Mouse (Mus musculus): ENCODE measurements at regions not wholly inside any gene's neighbourhood (a gene's known extent, or its start where the extent isn't known, plus 50 kb on each side); places are given as distances from the start of the nearest gene placed in this dataset.

DNA sequence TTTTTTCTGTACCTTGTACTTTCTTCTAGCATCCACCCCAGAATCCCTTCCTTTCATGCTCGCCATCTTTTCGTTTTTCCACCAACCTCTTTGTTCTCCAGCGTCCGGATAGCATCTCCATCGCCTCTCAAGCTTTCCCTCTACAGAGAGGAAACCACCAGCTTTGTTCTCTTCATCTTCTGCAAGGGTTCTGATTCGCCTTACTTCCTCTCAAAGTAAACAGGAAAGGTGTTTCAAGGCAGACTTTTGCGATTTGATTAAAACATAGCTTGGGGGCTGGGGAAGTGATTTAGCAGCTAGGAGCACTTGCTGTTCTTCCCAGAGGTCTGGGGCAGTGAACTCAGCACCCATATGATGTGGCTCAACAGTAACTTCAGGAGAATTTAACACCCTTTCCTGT lies 71.4 kb downstream of the Emp1 start:
- ATAC-seq (replicated peaks; ENCODE audit: poor library complexity, severe bottlenecking): no peak

DNA sequence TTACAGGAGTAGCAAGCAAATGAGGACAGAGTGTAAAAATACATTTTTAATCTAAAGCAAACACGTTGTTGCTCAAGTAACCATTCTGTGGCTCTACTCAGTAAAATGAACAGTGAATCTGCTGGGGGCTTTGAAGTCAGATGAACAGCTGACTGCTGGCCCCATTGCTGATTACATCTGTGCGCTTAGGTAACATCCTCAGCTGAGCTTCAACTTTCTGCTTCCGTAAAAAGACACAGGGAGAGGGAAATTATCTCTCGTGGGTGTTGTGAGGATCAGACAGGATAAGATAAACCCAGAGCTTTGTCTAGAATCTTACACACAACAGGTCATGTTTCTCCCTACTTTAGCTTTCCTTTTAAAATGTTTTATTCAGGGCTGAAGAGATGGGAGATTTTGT lies 74.0 kb downstream of the Emp1 start:
- ATAC-seq (replicated peaks; ENCODE audit: poor library complexity, severe bottlenecking): no peak

DNA sequence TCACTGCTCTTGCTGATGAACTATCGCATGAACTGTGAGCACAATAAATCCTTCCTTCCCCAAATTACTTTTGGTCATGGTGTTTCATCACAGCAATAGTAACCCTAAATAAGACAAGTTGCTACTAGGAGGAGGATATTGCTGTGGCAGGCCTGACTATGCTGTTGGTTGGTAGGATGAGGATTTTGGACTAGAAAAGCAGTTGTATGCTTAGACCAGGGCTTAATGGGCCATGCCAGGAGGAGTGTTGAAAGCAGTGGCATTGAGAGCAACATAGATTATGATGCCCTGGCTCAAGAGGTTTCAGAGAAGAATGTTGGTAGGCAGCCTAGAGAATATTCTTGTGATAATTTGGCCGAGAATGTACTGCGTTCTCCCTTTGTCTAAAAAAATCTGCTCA lies 75.9 kb downstream of the Emp1 start:
- ATAC-seq (replicated peaks; ENCODE audit: poor library complexity, severe bottlenecking): no peak

DNA sequence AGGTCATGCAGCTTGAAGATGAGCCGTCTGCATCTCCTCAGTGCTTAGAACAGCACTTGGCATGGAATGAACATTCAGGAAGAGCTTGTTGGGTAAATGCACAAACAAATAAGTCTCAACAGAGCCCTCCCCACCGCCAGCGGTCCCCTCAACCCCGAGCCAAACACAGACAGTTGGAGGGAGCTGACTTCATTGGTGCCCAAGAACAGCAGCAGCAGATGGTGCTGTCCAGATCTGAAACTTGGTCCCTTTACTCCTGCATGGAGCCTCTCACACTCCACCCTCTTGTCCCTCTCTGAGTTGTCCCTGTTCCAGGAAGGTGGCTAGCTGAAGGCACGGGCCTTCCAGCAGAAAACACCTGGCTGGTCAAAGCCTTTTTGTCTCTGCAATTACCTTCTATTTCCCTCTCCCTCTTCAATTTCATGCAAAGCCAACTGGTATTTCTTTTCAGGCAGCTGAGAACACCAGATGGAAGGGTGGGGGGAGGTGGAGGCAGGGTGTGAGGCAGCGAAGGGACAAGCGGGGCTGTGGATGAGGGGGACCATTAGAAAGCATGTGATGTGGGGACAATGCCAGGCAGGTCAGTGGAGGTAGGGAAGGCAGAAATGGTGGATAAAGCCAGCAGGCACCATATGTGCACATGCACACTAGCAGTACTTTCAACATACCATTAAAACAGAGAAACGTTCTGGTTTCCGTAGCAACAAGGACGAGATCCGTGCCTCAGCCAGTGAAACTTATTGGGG lies 79.0 kb downstream of the Emp1 start:
- ATAC-seq (replicated peaks; ENCODE audit: poor library complexity, severe bottlenecking): no peak

DNA sequence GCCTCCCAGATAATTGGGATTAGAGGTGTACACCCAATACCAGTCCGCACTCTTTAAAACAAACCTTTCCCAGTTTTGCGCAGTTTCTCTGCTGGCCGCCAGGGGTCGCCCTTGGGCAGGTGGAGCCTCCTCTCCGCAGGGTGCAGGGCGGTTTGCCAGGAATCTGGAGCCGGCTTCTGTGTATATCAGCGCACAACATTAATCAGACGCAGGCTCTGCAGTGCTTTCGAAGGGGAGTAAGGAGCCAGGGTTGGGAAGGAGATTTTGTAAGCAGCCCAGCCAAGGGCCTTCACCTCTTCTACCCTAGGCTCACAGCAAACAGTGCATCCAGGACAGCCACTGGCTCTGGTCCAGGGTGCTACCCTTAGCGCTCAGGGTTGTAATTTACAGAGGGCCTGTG lies 82.3 kb downstream of the Emp1 start:
- peak; percentile 93 for ATAC-seq (replicated peaks; ENCODE audit: poor library complexity, severe bottlenecking)

DNA sequence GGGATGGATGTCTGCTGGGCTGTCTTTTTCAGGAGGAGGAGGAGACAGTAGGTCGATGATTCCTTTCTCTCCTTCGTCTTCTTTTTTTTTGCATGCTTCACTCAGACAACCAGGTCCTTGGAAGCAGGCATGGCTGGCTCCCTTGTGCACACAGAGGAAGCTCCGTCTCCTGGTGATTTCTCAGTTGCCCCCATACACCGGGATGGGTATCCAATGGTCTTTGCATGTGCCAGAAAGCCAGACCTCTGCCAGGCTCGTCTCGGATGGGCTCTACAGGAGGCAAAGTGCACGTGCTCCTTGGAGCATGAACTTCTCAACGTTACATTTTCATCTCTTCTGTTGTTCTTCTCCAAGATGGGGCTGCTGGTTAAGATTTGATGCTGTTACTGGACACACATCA lies 82.7 kb downstream of the Emp1 start:
- ATAC-seq (replicated peaks; ENCODE audit: poor library complexity, severe bottlenecking): 0 out of 2 replicates have a peak, but pooled peaks have one; percentile 8

DNA sequence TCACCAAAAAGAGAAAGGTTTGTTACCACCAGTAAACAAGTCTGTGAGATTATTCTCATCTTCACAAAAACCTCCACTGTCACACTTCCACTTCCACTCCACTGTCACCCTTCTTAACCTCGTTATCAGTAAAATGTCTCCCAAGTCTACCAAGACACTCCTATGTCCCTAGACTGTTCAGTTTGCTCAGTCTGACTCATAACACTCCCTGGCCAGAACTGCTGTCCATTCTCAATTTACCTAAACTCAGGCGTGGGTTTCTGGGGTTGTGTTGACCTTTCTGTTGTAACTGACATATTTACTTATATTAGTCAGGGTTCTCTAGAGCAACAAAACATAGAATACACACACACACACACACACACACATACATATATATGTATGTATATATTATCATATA lies 85.5 kb downstream of the Emp1 start:
- ATAC-seq (replicated peaks; ENCODE audit: poor library complexity, severe bottlenecking): no peak

DNA sequence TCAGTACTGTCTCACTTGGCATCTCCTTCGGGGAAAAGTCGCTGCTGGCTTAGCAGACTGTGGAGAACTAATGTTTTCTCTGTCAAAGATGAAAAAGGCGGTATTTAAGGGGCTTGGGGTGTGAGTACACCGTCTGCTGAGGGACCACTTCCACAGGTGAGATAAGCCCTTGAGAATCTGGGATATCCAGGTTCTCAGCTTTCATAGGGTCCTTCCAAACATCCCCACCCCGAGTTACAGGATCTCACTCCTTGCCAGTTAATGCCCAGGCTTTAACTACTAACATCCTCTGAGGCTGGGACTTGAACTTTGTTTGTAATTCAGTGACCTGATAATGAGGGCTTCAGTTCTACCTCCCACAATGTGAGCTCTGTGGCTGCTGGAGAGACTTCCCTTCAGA lies 86.9 kb downstream of the Emp1 start:
- ATAC-seq (replicated peaks; ENCODE audit: poor library complexity, severe bottlenecking): no peak

DNA sequence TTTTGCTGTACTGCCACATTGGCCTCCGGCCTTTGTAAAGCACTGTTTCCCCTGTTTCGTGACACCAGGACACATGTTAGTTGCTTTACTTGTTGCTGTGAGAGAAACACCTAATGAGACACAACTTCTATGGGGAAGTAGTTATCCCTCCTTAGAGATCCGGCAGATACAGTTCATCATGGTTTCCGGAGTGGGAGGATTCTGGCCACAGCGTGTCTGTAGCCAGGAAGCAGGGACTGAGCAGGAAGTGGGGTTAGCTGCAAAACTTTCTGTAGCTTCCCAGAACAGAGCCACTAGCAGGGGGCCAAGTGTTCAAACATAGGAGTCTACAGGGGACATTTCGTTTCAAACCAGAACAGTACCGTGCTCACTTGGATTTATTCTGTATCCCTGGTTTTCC lies 88.2 kb downstream of the Emp1 start:
- ATAC-seq (replicated peaks; ENCODE audit: poor library complexity, severe bottlenecking): peak; percentile 99

DNA sequence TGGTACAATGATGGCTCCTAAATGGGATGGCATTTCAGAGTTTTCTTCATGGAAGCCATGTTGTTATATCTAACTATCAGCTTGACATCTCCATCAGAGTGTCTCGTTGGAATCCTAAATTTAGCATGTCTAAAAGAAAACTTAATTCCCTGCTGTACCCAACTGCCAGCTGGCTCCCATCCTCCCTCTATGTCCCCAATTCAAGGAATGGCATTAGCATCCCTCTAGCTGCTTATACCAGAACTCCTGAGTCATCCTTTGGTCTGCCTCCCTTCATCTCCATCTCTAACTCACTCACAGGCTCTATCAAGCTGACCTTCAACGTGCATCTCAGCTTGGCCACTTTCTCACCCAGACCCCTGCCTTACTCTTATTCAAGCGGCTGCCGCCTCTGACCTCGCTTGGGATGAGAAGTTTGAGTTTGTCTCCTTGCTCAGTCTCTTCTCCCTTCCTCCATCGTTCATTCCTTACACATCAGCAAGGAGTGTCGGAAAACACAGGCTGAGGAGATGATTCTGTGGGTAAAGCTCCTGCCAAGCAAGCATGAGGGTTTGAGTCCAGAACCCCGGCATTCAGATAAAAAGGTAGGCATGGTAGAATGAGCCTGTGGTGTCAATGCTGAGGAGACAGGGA lies 88.9 kb downstream of the Emp1 start:
- ATAC-seq (replicated peaks; ENCODE audit: poor library complexity, severe bottlenecking): no peak

DNA sequence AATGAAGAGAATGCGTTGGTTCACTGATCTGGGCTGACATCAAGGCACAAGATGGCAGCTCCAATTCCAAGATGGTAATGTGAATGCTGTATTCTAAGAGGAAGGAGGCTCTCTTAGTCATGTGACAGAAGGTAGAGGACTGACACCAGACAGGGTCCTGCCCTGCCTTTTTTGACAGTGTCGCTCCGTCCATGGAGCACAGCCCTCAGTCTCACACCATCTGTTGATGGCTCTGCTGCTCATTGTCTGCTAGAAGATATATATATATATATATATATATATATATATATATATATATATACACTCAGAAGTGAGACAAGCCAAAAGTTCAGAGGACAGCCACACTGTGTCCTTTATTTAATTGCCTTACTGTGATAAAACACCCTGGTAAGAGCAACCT lies 90.7 kb downstream of the Emp1 start:
- ATAC-seq (replicated peaks; ENCODE audit: poor library complexity, severe bottlenecking): no peak

DNA sequence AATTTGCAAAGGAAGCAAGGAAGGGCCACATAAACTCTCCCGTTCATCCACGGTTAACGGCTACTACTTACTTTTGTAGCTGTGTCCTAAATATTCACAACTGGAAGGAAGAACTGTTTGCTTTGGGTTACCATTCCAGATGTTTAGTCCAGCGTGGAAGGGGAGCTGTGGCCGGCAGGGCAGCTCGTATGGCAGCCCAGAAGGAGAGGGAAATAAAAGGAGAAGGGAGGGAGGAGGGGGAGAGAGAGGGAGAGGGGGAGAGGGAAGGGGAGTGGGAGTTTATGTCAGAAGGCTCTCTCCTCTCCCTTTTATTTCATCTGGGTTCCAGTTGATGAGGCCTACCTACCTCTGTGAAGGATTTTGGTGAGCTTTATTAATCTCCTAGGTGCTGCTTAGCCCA lies 110.2 kb downstream of the Emp1 start:
- no peak for ATAC-seq (replicated peaks; ENCODE audit: poor library complexity, severe bottlenecking)

DNA sequence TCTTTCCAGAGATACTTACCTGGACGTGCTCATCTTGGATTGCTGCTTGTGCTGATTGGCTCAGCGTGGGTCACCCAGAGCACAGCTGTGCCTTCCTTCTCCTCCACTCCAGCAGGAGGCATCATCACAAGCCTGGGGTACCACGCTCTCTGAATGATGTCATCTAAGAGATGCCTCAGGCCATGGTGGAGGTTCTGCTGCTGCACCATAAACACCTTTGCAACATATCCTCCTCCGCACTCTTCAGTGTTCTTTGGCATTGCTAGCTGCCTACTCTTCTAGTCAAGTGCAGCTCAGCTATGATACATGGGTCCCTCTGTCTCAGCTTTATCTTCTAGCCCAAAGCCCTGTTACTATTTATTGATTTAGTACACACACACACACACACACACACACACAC lies 110.8 kb downstream of the Emp1 start:
- no peak for ATAC-seq (replicated peaks; ENCODE audit: poor library complexity, severe bottlenecking)

DNA sequence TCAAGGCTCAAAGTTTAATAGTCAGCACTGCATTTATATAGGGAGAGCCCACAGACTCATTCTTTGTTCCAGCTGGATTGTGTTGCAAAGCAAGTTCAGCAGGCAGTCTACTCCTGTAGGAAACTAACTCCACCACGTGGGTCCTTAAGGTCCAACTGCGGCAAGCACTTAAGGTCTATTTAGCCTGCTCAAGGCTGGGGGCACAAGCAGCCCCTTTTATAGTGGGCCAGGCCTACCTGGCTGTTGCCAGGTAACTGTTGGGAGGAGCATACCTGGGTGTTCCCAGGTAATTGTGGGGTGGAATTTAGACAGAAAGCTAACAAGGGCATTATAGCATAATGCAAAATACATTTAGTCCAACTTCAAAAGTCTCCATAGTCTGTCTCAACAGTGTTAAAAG lies 126.5 kb downstream of the Emp1 start:
- ATAC-seq (replicated peaks; ENCODE audit: poor library complexity, severe bottlenecking): no peak

DNA sequence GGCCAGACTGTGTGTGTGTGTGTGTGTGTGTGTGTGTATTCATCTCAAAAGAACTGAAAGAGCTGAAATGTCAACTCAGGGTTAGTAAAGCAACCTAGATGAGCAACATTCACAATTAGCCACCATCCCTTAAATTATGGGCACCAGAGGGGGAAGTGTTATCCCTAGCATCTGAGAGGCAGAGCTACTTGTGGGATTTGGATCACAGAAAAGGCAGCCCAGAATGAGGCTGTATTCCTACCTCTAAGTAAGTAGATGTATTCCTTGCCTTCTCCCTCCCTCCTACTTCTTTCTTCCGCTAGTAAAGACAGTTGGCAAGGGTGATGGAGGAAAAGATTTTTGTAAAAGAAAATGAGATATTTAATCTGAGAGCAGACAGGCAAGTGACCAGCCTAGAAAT lies 131.6 kb downstream of the Emp1 start:
- ATAC-seq (replicated peaks; ENCODE audit: poor library complexity, severe bottlenecking): no peak

DNA sequence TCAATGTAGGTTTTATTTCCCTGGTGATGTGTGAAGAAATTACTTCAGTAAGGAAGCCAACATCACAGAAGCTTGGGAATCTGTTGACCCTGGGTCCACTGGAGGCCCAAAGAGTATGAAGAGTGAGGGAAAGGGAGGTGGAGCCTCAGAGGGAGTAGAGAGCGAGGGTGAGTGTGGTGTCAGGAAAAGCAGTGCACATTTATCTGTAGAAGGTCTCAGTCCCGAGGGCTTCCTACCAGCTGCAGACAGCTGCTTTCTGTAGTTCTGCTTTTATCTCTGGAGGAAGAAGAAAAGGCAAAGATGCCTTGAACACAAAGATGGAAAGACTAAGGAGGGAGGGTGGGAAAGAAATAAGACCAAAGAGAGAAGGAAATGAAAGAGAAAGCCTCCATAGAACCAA lies 133.5 kb downstream of the Emp1 start:
- no peak for ATAC-seq (replicated peaks; ENCODE audit: poor library complexity, severe bottlenecking)

DNA sequence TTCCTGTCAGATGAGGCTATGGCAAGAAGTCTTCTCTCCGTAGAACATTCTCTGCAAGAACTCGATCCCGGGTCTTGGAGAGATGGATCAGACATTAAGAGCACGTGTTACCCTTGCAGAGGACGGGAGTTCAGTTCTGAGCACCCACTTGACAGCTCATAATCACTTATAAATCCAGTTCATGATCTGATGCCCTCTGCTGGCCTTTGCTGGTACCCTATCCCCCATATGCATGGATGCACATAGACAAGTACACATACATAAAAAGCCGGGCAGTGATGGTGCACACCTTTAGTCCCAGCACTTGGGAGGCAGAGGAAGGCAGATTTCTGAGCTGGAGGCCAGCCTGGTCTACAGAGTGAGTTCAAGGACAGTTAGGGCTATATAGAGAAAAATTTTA lies 136.2 kb downstream of the Emp1 start:
- ATAC-seq (replicated peaks; ENCODE audit: poor library complexity, severe bottlenecking): peak; percentile 44; the same call in 1 of the 2 replicates

DNA sequence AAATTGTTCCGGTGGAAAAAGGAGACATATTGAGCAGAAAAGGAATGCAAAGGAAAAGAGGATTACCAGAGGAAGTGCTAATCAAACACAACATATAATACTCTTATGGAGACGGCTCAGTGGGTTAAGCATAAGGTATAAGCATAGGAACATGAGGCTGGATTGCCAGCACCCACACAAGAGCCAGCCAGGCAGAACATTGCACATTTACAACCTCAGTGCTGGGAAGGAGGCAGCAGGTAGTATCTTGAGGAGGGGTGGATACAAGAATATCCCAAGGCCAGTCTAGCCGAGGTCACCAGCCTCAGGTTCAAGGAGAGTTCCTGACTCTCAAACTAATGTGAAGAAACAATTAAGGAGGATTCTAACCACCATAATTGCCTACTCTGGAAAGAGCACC lies 138.0 kb downstream of the Emp1 start:
- ATAC-seq (replicated peaks; ENCODE audit: poor library complexity, severe bottlenecking): no peak

DNA sequence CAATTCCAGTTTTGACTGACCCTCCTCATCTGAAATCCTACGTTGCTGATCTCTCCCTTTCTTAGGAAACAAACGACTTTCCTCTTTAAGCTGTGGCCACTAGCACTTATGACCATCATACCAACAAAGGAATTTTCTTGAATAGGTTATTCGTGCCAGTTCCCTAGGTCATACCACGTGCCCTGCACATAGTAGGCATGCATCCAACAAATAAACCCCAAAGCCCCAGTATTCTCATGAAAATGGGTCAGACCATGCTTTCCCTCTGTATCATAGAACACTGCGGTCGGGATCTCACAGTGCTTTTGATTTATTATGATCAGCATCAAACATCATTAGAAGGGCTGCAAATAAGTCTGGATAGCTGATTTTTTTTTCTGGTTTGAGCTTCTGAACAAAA lies 139.4 kb downstream of the Emp1 start:
- ATAC-seq (replicated peaks; ENCODE audit: poor library complexity, severe bottlenecking): no peak

DNA sequence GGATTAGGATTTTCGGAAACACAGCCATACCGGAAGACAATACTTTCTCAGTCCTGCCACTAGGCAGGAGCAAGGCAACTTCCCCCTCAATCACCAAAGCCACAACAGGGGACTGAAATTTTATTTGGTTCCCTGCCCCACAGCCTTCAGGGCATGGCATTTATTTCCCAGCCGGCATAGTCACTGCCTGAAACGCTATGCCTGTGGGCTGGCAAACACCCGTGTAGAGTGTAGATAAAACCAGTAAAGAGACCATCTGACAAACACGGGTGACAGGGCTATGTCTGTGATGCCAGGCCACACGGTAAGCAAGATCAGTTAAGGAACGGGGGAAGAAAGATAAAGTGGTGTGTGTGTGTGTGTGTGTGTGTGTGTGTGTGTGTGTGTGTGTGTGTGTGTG lies 140.1 kb downstream of the Emp1 start:
- no peak for ATAC-seq (replicated peaks; ENCODE audit: poor library complexity, severe bottlenecking)

DNA sequence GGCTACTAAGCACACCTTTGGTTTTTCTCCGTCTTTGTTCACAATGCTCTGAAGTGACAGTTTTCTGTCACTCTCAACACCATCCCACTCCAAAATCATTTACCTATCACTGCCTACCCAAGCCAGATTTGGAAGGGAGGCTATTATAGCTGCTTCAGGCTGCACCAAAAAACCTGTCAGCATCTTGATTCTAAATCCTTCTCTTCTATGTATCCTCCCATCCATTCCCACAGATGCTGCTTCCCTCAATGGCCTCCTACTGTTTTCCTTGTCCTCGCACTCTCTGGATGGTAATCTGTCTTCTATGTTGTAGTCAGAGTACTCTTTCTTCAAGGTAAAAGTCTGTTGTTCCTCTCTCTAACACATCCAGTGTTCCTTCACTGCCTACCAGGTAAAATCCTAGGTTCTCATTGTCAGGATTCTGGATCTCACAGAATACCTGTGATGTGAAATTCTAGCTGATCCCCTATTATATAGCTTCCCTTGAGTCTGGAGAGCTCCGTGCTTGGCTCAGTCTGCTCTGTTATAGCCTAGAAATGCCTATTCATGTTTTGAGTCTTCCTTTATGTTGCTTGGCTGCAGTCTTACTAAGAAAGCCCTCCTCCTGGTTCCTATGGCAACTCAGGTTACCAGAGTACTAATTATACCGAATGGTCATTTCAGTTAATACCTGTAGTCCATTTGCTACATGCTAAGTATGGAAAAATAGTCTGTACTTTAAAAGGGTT lies 156.5 kb downstream of the Emp1 start:
- no peak for ATAC-seq (replicated peaks; ENCODE audit: poor library complexity, severe bottlenecking)

DNA sequence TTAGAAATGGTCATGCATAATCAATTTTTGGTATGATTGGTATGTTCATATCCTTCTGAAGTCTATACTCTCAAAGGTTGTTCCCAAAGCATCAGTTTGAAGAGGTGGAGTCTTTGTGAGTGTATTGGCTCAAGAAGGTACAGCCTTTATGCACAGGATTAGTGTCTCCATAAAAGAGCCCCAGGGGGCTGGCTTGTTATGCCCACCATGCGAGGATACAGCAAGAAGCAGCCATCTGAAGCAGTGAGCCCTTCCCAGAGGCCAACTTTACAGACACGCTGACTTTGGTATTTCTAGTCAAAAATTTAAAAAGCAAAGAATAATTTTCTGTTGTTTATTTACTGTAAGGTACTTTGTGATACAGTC lies 157.1 kb downstream of the Emp1 start:
- ATAC-seq (replicated peaks; ENCODE audit: poor library complexity, severe bottlenecking): no peak
